8 mouse cellular contexts compared by ENCODE assay signal in genomic region chr9:44652027-44652426, GRCm38 (mm10). TPM values are rescaled to one million over a fixed set of nuclear protein-coding genes. Genes with fewer than 3 reads are reported as not detected.
DNase-seq lines count a peak whose midpoint lies in the region; ATAC-seq lines count a peak whose summit lies in the region.

No protein-coding gene starts in this region.

- no peak overlapping the region for H3K4me2 ChIP-seq in embryonic facial prominence, embryonic 11.5 days (ENCODE audit: low read depth, low read length)
- H3K4me2 ChIP-seq in stomach, embryonic 14.5 days (replicated peaks; ENCODE audit: low read depth, low read length), result no peak overlapping the region

- no peak overlapping the region for H3K27ac ChIP-seq in embryonic facial prominence, embryonic 11.5 days (replicated peaks; ENCODE audit: low read depth, low read length)
- no peak overlapping the region for H3K27ac ChIP-seq in stomach, embryonic 14.5 days (ENCODE audit: low read length)

- no peak overlapping the region for H3K4me3 ChIP-seq in embryonic facial prominence, embryonic 11.5 days (ENCODE audit: low read depth, low read length)
- H3K4me3 ChIP-seq in stomach, embryonic 14.5 days (ENCODE audit: low read depth, low read length), result no peak overlapping the region

- no peaks in the 10 kb centered on the region for H3K9me3 ChIP-seq in embryonic facial prominence, embryonic 11.5 days (replicated peaks; ENCODE audit: control insufficient read depth, low read length)
- no peaks in the 10 kb centered on the region for H3K9me3 ChIP-seq in stomach, embryonic 14.5 days (ENCODE audit: control insufficient read depth, low read depth, low read length)

- DNase-seq in 3T3-L1 (ENCODE audit: low read depth, low spot score) (peak; percentile 87), liver (peak; percentile 64)
- peak; percentile 54 for DNase-seq in adrenal gland, adult 8-10 months
- peak; percentile 74 for DNase-seq in embryonic facial prominence, embryonic 11.5 days (ENCODE audit: low spot score)
- peak; percentile 63 for DNase-seq in heart, adult 8-10 months (ENCODE audit: low spot score)
- peak; percentile 74 for DNase-seq in kidney, adult 9 months

- 11% methylated on average over 8 of the region's 8 CpGs for WGBS in embryonic facial prominence, embryonic 11.5 days
- 11% methylated on average over 8 of the region's 8 CpGs for WGBS in stomach, embryonic 14.5 days

- 0 out of 2 replicates have a peak, but pooled peaks have one; percentile 31 for ATAC-seq in embryonic facial prominence, embryonic 11.5 days (replicated peaks; ENCODE audit: insufficient number of reproducible peaks, low FRiP score, low TSS enrichment, low read depth)
- peak; percentile 82 for ATAC-seq in monocyte, adult 5-6 weeks (replicated peaks; ENCODE audit: insufficient number of reproducible peaks, low FRiP score, low TSS enrichment, poor library complexity, severe bottlenecking)
- ATAC-seq in stomach, embryonic 14.5 days (ENCODE audit: insufficient number of reproducible peaks, insufficient read depth, low FRiP score, low read depth), result peak; percentile 77; the same call in 1 of the 2 replicates

- no peaks in the 10 kb centered on the region for H3K36me3 ChIP-seq in embryonic facial prominence, embryonic 11.5 days (replicated peaks; ENCODE audit: control insufficient read depth, insufficient read depth, low read depth, low read length)
- no peaks in the 10 kb centered on the region for H3K36me3 ChIP-seq in stomach, embryonic 14.5 days (ENCODE audit: control insufficient read depth, insufficient read depth, low read length)

- no peak overlapping the region for H3K9ac ChIP-seq in embryonic facial prominence, embryonic 11.5 days (replicated peaks; ENCODE audit: low read length)
- H3K9ac ChIP-seq in stomach, embryonic 14.5 days (replicated peaks; ENCODE audit: low read depth, low read length), result no peak overlapping the region

- no peaks in the 10 kb centered on the region for H3K27me3 ChIP-seq in embryonic facial prominence, embryonic 11.5 days (ENCODE audit: control insufficient read depth, insufficient read depth, low read length)
- no peaks in the 10 kb centered on the region for H3K27me3 ChIP-seq in stomach, embryonic 14.5 days (ENCODE audit: control insufficient read depth, insufficient read depth, low read length)

- no peaks in the 10 kb centered on the region for H3K4me1 ChIP-seq in embryonic facial prominence, embryonic 11.5 days (ENCODE audit: control insufficient read depth, insufficient read depth, low read length)
- no peaks in the 10 kb centered on the region; the same call in 1 of the 2 replicates for H3K4me1 ChIP-seq in stomach, embryonic 14.5 days (ENCODE audit: control insufficient read depth, insufficient read depth, low read length)

RNA-seq across cellular contexts. Expression of gene Treh, which starts 21.0 kb away (rescaled TPM):
- total RNA-seq in adrenal gland, adult 8-10 months (2022), result not detected
- not detected in 2 replicates for polyA plus RNA-seq in embryonic facial prominence, embryonic 11.5 days (2014; fragmentation: Nextera tagmentation; extraction: Ambion mirVana)
- not detected for total RNA-seq in heart, adult 8-10 months (2022)
- total RNA-seq in monocyte, adult 5-6 weeks (2017), result not detected in 3 replicates
- polyA plus RNA-seq in stomach, embryonic 14.5 days (2014; fragmentation: Nextera tagmentation; extraction: Ambion mirVana), result not detected in 2 replicates

RNA-seq across cellular contexts. Expression of gene Ddx6, which starts 47.3 kb away (rescaled TPM):
- 100 to 1,000 TPM; 142 to 160 (median 152) TPM for total RNA-seq in adrenal gland, adult 8-10 months (2022)
- polyA plus RNA-seq in embryonic facial prominence, embryonic 11.5 days (2014; fragmentation: Nextera tagmentation; extraction: Ambion mirVana), result 14.0 and 15.4 TPM in 2 replicates
- total RNA-seq in heart, adult 8-10 months (2022), result 10 to 100 TPM; 78.5 to 93.2 (median 88.8) TPM
- total RNA-seq in monocyte, adult 5-6 weeks (2017), result 131 to 157 TPM (median 139 TPM) in 3 replicates
- polyA plus RNA-seq in stomach, embryonic 14.5 days (2014; fragmentation: Nextera tagmentation; extraction: Ambion mirVana), result 31.1 and 39.0 TPM in 2 replicates

Comparison
In these comparisons a context has a peak if more than half of its experiments do, and no peak if none do; other contexts are left out.
1. ATAC-seq: peak in every context shown above with its lines; median percentile 82 in monocyte, adult 5-6 weeks; 77 in stomach, embryonic 14.5 days; 31 in embryonic facial prominence, embryonic 11.5 days.